Mouse (Mus musculus) telencephalon, adult 2 months (tissue): Measurements from ENCODE around the gene Gm10142.
"Not testable (repeated sequence)": the region's sequence is repeated elsewhere in the genome, so short reads cannot be mapped to it uniquely, and the experiment has no call there.

Source experiments
- DNase-seq: peaks from one replicate; pipeline ENCODE4 v3.0.0-alpha.2; 2011; ENCODE audit warnings: low read depth, low spot score

Gm10142 gene

DNA sequence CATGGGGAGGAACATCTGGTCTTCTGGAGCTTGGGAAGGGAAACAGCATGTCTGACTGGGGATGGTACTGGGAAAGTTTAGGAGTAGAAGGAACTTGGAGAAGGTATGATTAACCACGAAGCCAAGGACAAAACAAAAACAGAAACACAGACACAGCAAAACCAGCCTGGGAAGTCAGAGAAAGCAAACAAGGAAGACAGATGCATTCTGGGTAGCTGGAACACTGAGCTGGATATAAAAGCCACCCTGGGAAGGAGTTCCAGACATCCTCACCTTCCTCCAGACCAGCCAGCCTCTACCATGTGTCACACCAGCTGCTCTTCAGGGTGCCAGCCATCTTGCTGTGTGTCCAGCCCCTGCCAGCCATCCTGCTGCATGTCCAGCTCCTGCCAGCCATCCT is at the start of gene Gm10142:
Gene Gm10142, plus strand, starts transcription at position 301 of the 400 bp plus-strand sequence.
- no peak for DNase-seq

DNA sequence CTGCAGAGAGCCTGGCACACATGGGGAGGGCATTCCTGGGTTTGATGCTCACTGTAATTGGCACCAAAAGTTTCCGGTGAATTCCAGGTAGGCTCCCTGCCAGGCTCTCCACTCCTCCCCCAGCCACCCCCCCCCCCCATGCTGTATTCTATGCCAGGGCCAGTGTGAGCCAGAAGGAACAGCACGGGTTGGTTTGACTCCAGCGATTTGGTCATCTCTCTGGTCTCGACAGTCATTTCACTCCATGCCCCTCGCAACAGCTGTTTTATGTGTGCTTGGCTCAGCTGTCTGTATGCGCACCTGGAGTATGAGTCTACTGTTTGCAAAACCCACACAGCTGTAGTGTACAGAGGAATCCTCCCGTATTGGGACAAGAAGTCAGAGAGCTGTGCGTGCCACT is 49.3 kb upstream of the Gm10142 start:
- DNase-seq, result no peak

DNA sequence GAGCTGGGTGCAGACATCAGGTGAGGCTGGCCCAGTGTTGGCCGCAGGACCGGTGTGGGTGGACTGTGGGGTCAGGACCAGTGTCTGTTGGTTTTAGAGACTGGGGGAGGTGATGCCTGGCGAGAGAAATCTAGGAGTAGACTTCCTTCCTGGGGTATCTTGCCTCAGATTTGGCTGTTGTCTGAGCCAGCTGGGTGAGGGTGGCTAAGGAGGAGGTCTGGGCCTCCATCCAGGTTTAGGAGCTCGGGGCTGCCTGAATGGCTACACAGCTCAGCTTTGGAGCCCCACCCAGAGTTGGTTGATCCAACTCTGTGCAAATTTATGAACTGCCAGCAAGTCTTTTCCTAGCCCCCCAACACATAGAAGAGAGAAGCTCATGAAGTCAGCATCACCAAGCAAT is 48.2 kb upstream of the Gm10142 start:
- peak; percentile 40 for DNase-seq

DNA sequence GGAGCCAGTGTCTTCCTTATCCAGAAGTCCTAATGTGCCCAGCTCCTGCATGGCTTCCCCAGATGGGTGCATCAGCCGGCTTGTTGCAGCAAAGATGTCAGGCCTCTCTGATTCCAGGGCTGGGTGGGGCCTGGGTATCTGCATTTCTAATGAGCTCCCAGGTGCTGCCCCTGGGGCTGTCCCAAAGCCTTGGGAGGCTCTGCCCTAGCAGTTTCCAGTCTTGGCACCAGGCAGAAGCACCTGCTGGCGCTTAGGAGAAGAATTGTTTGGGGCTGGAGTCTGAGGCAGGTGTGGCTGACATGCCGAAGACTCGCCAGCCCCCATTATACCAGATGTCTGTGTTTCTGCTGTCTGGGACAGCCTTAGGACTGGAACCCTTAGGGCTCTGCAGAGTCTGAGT is 44.9 kb upstream of the Gm10142 start:
- no peak for DNase-seq

DNA sequence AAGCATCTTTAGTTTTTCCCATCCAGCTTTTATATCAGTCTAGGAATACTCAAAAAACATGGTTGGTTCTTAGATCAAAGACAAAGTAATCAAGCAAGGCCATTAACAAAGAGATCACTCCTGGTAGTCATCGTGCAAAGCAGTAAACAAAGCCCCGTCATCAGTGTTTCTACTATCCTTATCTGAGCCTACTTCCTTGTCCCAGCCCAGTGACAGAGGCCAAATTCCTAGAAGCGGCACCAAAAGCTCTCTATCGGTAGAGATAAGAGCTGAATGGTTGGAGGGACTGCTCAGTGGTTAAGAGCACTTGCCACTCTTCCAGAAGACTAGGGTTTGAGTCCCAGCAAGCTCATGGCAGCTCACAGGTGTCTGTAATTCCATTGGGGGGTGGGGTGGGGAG is 44.1 kb upstream of the Gm10142 start:
- no peak for DNase-seq

DNA sequence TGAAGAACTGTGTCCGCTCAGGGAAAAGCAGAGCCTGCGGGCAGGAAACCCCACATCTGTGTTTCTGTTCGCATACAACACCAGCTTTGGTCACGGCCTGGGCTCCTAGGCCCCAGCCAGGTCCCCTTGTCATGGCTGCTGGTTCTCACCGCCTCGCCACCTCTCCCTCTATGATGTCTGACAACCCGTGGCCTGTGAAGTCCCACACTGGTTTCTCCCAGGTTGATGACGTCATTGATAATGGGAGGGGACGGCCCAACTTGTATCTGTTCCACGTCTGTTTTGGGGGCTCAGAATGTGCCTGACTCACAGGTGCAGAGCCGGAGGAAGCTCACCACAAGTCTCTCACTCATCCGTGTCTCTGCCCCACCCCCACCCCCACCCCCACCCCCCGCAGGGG is 41.8 kb upstream of the Gm10142 start:
- DNase-seq, result no peak

DNA sequence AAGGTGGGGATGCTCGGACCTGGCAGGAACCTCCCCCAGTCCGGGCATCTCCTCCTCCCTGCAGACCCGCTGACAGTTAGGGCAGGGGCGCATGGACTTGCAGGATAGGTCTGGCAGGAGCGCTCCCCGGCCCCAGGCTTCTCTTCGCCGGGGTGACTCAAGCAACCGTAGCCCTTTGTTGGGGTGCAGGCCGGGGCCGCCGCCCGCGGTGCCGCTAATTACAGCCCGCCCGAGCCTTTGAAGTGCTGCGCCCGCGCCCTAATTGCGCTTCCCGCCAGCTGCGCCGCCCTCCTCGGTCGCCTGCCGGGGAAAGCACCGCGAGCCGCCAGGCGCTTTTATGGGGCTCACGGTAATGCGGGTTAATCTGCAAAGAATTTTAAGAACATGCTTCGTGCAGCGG is 38.0 kb upstream of the Gm10142 start:
- DNase-seq, result no peak

DNA sequence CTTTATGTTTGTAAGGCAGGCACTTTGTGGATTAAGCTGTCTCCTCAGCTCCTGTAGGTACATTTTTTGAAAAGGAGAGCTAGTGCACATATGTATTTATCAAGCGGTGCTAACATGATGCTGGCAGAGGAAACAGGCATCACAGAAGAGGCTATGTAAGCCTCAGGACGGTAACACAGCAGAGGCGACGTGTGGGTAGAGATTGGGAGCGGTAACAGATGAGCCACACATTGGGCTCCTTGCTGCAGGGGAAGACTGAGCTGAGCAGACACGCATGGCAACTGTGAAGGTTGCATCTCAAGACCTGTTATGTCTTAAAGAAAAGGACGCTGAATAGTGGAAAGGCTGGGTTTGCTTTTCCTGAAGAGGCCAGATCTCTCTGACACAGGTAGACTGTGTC is 32.6 kb upstream of the Gm10142 start:
- peak; percentile 11 for DNase-seq

DNA sequence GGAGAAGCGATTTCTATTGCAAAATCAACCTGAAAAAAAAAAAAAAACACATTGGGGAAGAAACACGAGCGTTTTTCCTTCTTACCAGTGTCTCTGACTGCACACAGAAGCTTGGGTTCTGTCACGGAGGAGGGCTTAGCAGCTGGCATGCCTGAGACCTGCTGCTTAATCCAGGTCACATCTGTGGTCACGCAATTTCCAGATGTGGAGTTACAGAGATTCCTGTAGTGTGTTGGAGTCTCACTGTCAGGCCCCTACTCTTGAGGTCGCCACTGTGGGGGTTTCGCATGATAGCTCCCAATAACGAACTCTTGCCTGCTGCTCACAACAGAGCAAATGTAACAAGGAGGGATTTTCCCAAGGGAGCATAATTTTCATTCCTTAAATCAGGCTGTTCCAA is 31.4 kb upstream of the Gm10142 start:
- DNase-seq, result no peak

DNA sequence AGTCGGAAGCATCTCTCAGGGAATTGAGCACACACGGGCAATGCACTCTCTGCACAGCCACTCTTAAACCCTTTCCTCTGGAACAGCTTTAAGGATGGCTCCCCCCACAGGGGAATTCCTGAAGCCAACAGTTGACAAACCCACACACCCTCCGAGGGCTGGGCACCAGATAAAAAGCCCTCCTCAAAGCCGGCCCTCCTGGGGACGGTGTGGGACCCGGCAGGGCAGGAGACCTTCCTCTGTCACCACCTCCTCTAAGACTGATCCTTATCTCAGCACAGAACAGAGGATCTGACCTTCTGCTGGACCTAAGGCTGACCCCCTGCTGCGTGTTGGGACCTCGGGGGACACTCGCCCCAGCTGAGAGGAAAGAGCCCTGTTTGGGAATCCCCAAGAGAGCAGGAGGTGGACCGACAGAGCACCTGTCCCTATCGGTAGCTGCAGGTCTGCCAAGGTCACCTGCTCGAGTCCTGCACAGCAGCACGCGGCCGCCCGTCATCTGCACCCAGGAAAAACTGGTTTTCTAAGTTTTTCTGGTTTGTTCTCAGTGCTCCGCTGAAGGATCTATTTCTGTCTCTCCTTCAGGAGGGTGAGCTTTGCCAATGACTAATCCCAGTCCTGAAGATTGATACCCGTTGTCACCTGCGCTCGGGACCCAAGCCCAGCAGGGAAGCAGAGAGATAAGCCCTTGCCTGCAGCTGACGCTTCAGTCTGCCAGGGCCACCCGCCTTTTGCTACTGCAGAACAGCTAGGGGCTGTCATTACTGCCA is 29.5 kb upstream of the Gm10142 start, which contains the start of gene Tspear:
Gene Tspear, plus strand, starts transcription at position 675 of the 770 bp plus-strand sequence.
- no peak for DNase-seq

DNA sequence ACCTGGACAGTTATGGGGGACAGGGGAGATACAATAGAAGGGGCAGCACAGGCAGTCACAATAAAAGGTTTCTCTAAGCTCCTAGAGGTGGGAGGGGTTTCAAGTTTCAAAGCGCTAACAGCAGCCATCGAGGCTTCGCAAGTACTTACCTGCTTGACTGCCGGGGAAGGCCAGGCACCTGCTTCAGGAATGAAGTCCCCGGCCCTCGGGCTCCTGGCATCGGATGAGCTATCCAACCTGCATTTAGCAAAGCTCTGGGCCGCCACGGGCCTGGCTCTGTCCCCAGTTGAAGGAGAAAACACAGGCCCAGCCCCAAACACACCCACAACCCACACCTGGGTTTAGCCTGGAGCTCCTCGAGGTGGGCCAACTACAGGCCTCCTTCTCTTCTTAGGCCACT is 28.6 kb upstream of the Gm10142 start:
- no peak for DNase-seq

DNA sequence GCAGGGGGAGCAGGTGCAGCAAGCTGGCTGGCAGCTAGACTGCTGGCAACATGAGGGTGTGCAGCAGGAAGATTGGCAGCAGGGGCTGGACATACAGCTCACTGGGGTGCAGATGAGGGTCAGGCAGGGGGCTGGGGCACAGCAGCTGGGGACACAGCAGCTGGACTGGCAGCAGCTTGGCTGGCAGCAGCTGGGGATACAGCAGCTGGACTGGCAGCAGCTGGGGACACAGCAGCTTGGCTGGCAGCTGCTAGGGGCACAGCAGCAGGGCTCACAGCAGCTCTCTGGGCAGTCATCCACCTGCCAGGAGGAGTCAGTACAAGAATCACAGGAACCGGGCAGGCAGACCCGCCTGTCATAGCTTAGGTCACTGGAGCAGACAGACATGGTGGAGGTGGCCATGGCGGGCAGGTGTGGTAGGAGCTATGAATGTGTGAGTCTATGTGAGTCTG is 25.2 kb upstream of the Gm10142 start, which contains the start of gene Gm19402:
Gene Gm19402, minus strand, starts transcription at position 402 of the 452 bp plus-strand sequence.
- DNase-seq, result not testable (repeated sequence)

DNA sequence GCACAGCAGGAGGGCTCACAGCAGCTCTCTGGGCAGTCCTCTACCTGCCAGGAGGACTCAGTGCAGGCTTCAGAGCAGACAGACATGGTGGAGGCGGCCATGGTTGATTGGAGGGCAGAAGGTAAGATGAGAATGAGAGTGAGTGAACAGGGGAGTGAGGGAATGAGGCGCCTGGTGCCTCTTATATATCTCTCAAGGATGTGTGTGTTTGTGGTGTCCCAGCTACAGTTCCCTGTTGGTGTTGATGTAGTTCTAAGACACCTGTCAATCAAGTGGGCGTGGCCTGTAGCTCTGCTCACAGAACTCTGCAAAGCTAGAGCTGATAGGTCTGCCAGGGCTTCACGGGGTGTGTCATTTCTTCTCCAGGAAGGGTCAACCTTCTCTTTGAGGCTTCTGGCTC is 18.5 kb upstream of the Gm10142 start, which contains the start of gene Gm9508:
Gene Gm9508, minus strand, starts transcription at position 101 of the 400 bp plus-strand sequence.
- no peak for DNase-seq

DNA sequence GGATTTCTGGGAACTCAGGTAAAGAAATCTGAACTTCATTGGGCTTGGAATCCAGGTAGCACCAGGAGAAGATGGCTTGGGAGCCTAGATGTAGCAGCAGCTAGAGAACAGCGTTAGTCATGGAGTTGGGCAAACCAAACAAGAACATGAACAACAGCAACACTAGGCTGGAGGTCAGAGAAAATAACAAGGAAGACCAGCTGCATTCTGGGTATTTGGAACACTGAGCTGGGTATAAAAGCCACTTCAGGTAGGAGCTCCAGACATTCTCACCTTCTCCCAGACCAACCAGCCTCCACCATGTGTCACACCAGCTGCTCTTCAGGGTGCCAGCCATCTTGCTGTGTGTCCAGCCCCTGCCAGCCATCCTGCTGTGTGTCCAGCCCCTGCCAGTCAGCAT is 9.3 kb upstream of the Gm10142 start, which contains the start of gene Gm10272:
Gene Gm10272, plus strand, starts transcription at position 301 of the 400 bp plus-strand sequence.
- DNase-seq, result no peak

DNA sequence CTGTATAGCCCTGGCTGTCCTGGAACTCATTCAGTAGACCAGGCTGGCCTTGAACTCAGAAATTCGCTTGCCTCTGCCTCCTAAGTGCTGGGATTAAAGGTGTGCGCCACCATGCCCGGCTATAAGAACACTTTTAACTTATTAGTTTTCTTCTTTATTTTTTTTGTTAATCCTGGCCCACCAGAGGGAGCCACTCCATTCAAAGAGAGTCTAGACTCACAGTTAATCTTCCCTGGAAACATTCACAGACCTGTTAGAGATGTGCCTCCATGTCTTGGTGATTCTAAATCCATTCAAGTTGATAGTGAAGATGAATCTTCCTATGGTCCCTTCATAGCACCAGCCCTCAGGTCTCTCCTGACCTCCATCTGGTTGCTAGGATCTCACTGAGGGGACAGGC is 5.8 kb upstream of the Gm10142 start:
- DNase-seq, result no peak

DNA sequence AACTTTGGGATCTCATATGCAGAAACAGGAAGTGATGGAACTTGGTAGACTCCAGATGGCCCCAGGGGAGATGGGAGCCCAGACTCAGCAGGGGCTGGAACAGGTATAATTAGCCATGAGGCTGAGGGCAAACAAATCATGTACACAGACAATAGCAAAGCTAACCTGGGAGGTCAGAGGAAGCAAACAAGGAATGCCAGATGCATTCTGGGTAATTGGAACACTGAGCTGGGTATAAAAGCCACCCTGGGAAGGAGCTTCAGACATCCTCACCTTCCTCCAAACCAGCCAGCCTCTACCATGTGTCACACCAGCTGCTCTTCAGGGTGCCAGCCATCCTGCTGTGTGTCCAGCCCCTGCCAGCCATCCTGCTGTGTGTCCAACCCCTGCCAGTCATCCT is 4.5 kb upstream of the Gm10142 start, which contains the start of gene Gm10024:
Gene Gm10024, plus strand, starts transcription at position 301 of the 400 bp plus-strand sequence.
- not testable (repeated sequence) for DNase-seq

DNA sequence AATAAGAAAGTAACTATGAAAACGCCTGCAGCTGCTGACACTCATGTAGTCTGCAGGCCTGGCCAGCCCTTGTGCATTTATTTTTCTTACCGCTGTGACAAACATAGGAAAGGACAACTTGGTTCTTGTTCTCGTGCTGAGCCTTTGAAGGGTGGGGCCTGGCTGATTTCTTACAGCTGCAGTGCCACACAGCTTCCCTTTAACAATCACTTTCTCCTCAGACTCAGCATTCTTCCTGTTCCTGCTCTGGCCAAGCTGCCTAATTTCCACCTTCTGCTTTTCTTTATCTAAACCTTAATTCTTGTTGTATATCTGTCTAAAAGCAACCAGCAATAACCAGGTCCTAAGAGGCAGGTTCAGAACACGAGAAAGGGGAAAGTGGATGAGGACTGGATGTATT is 1.9 kb upstream of the Gm10142 start:
- DNase-seq, result no peak

DNA sequence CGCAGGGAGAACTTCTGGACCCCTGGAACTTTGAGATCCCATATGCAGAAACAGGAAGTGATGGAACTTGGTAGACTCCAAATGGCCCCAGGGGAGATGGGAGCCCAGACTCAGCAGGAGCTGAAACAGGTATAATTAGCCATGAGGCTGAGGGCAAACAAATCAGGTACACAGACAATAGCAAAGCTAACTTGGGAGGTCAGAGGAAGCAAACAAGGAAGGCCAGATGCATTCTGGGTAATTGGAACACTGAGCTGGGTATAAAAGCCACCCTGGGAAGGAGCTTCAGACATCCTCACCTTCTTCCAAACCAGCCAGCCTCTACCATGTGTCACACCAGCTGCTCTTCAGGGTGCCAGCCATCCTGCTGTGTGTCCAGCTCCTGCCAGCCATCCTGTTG is 4.7 kb downstream of the Gm10142 start, which contains the start of gene Krtap12-1:
Gene Krtap12-1, plus strand, starts transcription at position 301 of the 400 bp plus-strand sequence.
- DNase-seq, result not testable (repeated sequence)

DNA sequence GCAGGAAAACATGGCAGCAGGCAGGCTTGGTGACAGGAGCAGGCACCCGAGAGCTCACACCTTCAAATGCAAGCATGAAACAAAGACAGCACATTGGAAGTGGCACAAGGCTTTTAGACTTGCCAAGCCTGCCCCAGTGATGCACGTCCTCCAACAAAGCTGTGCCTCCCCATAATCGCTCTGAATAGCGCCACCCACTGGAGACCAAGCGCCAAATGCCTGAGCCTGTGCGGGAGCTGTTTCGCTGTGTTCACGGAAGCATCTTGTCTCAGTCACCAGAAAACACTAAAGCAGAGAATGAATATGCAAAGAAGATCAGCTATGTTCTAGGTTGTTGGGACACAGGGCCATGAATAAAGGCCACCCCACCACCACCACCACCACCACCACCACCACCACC is 9.2 kb downstream of the Gm10142 start:
- no peak for DNase-seq

DNA sequence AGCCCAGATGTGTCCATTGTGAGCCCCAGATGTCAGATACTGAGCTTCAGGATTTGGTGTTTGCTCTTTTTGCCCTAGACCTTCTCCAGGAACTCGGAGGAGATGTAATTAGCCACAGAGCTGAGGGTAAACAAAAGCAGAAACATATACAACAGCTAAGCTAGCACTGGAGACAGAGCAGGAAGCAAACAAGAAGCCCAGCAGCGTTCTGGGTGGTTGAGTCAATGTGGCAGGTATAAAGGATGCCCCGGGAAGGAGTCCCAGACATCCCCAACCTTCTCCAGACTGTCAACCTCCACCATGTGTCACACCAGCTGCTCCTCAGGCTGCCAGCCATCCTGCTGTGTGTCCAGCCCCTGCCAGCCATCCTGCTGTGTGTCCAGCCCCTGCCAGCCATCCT is 10.6 kb downstream of the Gm10142 start, which contains the start of gene Gm10100:
Gene Gm10100, plus strand, starts transcription at position 301 of the 400 bp plus-strand sequence.
- DNase-seq, result no peak

DNA sequence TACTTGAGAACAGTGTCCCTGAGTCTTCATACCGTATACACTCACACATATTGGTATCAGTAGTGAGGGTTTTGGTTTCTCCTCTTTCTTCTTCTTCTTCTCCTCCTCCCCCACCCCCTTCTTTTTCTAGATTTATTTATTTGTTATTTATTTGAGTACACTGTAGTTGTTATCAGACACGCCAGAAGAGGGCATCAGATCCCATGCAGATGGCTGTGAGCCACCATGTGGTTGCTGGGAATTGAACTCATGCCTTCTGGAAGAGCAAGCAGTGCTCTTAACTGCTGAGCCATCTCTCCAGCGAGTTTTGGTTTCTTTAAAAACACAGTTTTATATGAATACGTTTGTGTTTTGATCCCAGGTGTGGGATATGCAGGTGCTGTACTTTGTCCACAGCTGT is 12.7 kb downstream of the Gm10142 start:
- no peak for DNase-seq

DNA sequence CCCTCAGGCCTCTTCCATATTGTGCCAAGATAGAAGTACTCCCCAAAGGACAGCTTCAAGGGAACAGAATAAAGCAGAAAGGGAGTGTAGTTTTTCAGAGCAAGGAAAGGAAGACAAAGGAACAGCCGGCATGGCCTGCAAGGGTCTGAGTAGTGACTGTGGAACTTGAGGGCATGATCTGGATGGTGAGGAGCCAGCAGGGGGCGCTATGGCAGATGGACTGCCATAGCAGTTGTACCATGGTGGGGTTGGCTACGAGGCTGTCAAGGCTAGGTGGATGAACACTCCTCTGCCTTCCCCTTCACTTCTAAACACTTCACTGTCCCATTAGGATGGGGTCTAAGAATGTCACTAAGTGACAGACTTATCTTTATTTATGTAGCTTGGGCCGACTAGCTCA is 13.6 kb downstream of the Gm10142 start:
- no peak for DNase-seq

DNA sequence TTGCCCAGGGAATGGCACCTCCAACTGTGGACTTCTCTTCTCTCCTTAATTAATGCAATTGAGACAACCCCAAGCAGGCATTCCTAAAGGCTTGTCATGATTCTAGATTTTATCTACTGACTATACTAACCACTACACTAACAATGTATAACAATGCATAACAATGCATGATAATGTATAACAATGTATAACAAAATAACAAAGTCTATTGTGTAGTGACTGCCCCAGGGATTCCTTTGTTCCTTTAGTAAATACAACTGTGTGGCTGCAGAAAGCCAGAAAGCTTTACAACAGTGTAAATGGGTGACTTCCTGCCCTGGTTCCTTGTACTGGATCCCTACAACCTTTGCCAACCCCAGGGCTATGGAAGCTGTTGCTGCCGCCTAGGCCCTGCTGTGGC is 20.3 kb downstream of the Gm10142 start:
- DNase-seq, result no peak
